ENCODE assay signal across 16 mouse cellular contexts in genomic region chr1:160968643-160969042, GRCm38 (mm10).
"Had no signal": no experiment of that assay in that cellular context is flagged by ENCODE, and none has a peak within 500 bp of the region (broad histone marks: within the 10 kb centered on the region; RNA-seq: fewer than 3 reads in every experiment).

No protein-coding gene starts in this region.

- H3K27me3 ChIP-seq: liver, embryonic 13.5 days; lung, embryonic 15.5 days; megakaryocyte, embryonic 14.5 days; midbrain, embryonic 15.5 days; neural tube, embryonic 12.5 days; stomach, embryonic 15.5 days had no signal

- H3K27ac ChIP-seq: limb, embryonic 10.5 days; liver, embryonic 13.5 days; lung, embryonic 15.5 days; macrophage; midbrain, embryonic 15.5 days; neural tube, embryonic 12.5 days; stomach, embryonic 15.5 days had no signal

- H3K4me2 ChIP-seq: liver, embryonic 13.5 days; lung, embryonic 15.5 days; midbrain, embryonic 11.5 days; midbrain, embryonic 15.5 days; neural tube, embryonic 12.5 days; stomach, embryonic 15.5 days had no signal

- DNase-seq: kidney, postnatal 25 days; liver, embryonic 13.5 days; liver, postnatal 0 days; lung, postnatal 14 days; retina, postnatal 1 day; right cerebral cortex, postnatal 4 days; thymus, adult 2 months; thymus, postnatal 25 days had no signal

- ATAC-seq: liver, postnatal 0 days; midbrain, embryonic 15.5 days had no signal

- H3K4me1 ChIP-seq: liver, embryonic 13.5 days; lung, embryonic 15.5 days; midbrain, embryonic 15.5 days; neural tube, embryonic 12.5 days; stomach, embryonic 15.5 days had no signal

- H3K4me3 ChIP-seq: limb, embryonic 10.5 days; liver, embryonic 13.5 days; lung, embryonic 15.5 days; megakaryocyte, embryonic 14.5 days; midbrain, embryonic 15.5 days; neural tube, embryonic 12.5 days; stomach, embryonic 15.5 days had no signal

- H3K9me3 ChIP-seq: limb, embryonic 10.5 days; liver, embryonic 13.5 days; lung, embryonic 15.5 days; megakaryocyte, embryonic 14.5 days; midbrain, embryonic 15.5 days; neural tube, embryonic 12.5 days; stomach, embryonic 15.5 days had no signal

- H3K9ac ChIP-seq: liver, embryonic 13.5 days; liver, postnatal 0 days; lung, embryonic 15.5 days; midbrain, embryonic 15.5 days; neural tube, embryonic 12.5 days; stomach, embryonic 15.5 days had no signal
